Mouse (Mus musculus) liver, adult (tissue): ENCODE measurements around the gene Kcna10.

ENCODE experiments used
- GATA4 ChIP-seq: IDR thresholded peaks from 2 replicates; pipeline ENCODE4 v1.6.1; 2014; ENCODE audit warnings: mild to moderate bottlenecking, low read length; ENCODE audit not compliant: insufficient replicate concordance

Kcna10 gene

DNA sequence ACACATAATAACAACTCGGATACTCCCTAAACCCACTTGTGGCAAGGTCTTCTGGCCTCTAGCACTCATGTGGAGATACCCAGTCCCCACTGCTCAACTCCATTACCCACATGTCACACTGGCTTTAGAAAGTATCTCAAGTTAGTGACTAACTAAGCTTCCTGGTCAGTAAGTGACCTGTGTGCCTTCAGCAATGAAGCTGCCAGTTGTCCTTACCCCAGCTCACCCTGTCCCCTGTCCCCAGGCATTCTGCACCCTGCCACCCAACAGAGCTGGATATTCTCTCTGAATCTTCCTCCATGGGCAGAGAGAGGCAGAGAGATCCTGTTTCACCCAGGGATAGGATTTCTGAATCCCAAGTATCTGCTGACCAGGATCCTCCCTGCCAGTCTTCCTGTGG lies at the start of gene Kcna10:
Kcna10 (plus strand) TSS at position 301 of the 400 bp plus-strand sequence.
- TF ChIP-seq GATA4: no peak

GRCm38 (mm10) chr3:107134457-107134856 lies 48.4 kb upstream of the Kcna10 start:
- TF ChIP-seq GATA4: no peak

DNA sequence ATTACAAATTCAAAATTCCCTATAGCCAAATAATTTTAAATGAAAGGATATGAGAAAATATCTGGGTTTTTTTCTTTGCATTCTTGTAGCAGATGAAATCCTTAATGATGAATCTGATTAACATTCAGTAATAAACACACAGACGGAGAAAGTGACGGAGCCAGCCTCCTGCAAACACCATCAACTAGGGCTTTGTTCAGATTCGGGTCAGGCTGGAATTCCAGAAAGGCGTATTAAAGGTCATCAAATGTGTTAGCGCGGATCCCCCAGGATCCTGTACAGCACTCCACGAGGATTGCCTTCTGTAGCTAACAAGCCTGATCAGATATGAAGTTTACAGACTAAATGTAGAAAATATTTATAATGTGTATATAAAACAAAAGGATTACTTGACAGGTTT lies 35.7 kb upstream of the Kcna10 start:
- TF ChIP-seq GATA4: no peak

DNA sequence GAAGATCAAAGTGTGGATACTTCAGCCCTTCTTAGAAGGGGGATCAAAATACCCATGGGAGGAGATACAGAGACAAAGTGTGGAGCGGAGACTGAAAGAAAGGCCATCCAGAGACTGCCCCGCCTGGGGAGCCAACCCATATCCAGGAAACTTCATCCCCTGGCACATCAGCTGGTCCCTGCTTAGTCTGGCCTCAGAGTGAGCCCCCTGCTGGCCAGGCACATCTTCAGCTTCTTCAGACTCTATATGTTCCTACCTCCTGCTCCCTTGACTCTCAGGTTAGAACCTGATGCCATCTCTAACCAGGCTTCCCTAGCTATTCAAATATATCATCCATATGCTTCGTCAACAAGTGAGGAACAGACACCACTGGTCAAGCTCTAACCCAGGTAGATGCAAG lies 33.9 kb upstream of the Kcna10 start:
- no peak for TF ChIP-seq GATA4

- TF ChIP-seq GATA4: no peak
These were observed 32.4 kb upstream of the Kcna10 start for GRCm38 (mm10) chr3:107150469-107150868.

GRCm38 (mm10) chr3:107150872-107151540 lies 31.9 kb upstream of the Kcna10 start:
- no peak for TF ChIP-seq GATA4

DNA sequence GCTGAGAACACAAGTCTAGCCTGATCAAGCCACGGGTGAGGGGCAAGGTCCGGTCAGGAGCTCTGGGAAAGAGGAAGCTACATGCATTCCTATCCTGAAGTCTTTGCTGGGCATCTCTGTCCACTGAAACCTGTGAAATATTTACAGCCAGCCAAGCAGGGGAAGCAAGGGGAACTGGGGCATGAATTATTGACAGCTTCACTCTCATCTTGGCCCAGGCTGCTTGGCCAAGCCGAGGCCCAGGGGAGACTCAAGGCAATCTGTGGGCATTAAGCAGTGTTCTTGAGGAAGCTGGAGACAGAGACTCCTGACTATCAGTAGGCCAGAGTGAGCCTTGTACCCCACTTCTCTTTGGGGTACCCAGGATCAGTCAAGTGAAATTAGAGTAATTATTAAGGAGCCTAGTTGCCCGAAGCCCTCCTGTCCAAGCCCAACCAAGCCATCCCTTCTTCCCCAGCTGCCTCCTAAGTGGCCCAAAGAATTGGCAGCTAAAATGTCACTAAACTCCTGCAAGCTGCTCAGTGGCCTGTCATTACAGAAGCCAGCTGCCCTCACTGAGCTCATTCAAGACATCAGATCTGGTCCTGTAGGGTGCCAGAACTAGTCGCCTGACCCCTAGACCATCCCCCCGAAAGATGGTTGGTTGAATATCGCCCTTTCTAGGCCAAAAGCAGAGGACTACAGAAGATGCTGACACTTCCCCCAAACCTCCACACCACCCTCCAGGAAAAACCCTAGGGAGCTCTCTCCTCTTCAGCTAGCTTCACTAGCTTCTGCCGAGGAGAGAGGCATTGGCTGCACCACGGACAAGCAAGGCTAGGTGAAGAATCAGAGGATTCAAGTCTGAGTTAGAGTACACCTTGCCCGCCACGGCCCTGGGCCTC lies 28.8 kb upstream of the Kcna10 start:
- no peak for TF ChIP-seq GATA4

- TF ChIP-seq GATA4: no peak
These were observed 24.0 kb upstream of the Kcna10 start for GRCm38 (mm10) chr3:107158856-107159255.

DNA sequence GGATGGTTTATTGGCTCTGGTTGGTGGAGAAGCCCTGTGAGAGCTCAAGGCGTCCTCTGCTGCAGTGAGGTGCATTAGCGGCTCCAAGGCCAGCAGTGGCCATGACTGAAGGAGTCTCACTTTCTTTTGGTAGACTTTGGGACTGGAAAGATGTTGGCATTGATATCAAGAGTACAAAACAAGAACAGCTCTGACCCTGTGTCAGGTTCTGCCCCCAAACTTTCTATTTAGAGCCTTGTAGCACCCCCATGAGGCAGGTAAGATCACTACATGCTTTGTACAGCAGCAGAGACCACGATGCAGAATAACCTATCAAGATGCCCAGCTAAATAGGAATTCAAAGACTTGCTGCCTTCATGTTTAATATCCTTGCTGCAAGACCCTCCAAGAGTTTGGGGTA lies 23.4 kb upstream of the Kcna10 start:
- no peak for TF ChIP-seq GATA4

DNA sequence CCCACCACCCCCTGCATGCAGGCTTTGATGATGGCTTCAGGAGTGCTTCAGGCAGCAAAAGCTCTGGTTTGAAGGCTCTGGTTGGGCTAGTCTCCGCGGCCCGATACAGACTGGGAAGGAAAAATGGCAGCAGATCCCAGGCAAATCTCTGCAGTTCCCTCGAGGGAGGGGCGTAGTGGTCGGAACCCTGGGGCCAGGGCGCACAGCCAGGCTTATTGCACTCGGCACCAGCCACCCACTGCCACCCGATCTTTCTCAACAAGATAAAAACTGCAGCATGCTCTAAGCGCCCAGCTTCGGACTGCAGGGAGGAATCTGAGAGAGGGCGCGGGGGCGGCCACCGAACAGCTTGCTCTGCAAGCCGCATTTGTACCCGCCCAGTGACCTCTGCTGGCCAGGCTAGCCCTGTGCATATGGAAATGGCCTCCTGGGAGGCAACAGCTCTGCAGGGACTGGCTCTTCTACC lies 23.0 kb upstream of the Kcna10 start:
- no peak for TF ChIP-seq GATA4

- TF ChIP-seq GATA4: no peak
These were observed 20.1 kb upstream of the Kcna10 start for GRCm38 (mm10) chr3:107162741-107163140.

GRCm38 (mm10) chr3:107169552-107169951 lies 13.3 kb upstream of the Kcna10 start:
- no peak for TF ChIP-seq GATA4

GRCm38 (mm10) chr3:107171964-107172363 lies 10.9 kb upstream of the Kcna10 start:
- TF ChIP-seq GATA4: no peak

GRCm38 (mm10) chr3:107172556-107172955 lies 10.3 kb upstream of the Kcna10 start:
- no peak for TF ChIP-seq GATA4

DNA sequence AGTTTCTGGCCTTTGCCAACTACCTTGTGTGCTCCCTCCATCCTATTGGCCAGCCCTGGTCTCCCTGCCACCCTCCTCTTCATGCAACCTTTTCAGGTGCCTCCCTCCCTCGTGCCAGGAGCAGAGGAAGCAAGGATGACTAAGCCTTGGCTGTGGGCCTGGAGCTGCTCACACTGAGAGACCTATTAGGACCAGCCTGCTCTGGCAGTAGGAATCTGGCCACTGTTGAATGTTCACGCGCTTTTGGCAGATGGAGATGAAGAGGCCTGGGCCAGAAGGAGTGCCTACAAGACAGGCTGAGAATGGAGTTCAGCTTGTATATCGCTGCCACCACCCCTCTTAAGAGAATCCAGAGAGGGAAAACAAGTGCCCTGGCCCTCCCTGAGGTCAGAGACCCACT lies 7.4 kb upstream of the Kcna10 start:
- TF ChIP-seq GATA4: no peak

- no peak for TF ChIP-seq GATA4
These were observed 6.4 kb upstream of the Kcna10 start for GRCm38 (mm10) chr3:107176501-107176900.
